7 mouse cellular contexts compared by ENCODE assay signal in the genomic region with DNA sequence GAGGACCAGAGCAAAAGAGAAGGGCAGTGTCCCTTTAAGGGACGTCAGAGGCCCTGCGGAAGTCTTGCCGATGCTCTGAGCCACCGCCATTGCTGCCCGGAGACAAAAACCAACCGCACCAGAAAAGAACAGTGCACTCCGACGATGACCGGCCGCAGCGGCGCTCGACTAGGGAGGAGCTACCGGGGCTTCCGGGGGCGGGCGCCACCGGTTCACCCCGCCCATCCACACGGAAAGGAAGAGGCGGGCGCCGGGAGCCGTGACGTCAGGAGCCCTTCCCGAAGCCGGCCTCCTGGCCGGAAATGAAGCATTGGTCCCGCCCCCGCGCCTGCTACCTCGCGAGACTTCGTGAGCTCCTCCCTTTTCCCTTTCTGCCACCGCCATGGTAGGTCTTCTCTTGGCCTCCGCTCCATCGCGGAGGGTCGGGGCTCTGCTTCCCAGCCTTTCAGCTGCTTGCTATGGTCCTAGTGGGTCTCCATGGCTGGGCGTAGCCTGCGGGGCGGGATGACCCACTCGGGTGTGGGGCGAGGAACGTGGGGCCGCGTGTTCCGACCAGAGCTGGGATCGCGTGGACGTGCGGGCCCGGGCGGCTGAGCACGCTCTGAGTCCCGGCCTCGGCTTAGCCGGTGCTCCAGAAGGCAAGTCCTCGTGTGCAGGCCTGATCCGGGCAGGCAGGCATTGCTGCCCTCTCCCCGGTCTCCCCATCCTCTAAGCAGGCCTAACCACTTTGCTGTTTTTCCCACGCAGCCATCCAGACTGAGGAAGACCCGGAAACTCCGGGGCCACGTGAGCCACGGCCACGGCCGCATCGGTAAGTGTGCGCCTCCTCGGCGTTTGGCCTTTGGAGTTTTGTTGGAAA. TPM values are rescaled to one million over a fixed set of nuclear protein-coding genes. Genes with fewer than 3 reads are reported as not detected.
A peak's percentile ranks its signal among the peaks of the same experiment; 100 is the strongest.
DNase-seq lines count a peak whose midpoint lies in the region; ATAC-seq and TF ChIP-seq lines count a peak whose summit lies in the region.

Gene Rpl27a (plus strand): TSS at position 310 of the 859 bp plus-strand sequence.

- H3K4me1 ChIP-seq in embryonic facial prominence, embryonic 10.5 days: peaks cover 34% of the 10 kb centered on the region
- H3K4me1 ChIP-seq in intestine, postnatal 0 days (replicated peaks; ENCODE audit: control insufficient read depth, insufficient read depth, low read length): no peaks in the 10 kb centered on the region; the same call in 1 of the 2 replicates
- peaks cover 25% of the 10 kb centered on the region for H3K4me1 ChIP-seq in midbrain, embryonic 12.5 days
- peaks cover 7% of the 10 kb centered on the region; the same call in 1 of the 2 replicates for H3K4me1 ChIP-seq in small intestine, adult 2 months (ENCODE audit: control insufficient read depth, insufficient read depth, insufficient read length, low read length)

- H3K4me2 ChIP-seq in intestine, postnatal 0 days (replicated peaks; ENCODE audit: low read depth): peak within 1 kb of the TSS; percentile 90
- H3K4me2 ChIP-seq in midbrain, embryonic 12.5 days (replicated peaks): peak within 1 kb of the TSS; percentile 96

- TF ChIP-seq CTCF in intestine, postnatal 0 days (IDR thresholded peaks at IDR 0.05; ENCODE audit: low read depth): no peak; the same call in 1 of the 2 replicates
- no peak for TF ChIP-seq CTCF in small intestine, adult 2 months (IDR thresholded peaks at IDR 0.05; ENCODE audit: extremely low read depth, insufficient read length, insufficient replicate concordance, low read depth, low read length)

- no peaks in the 10 kb centered on the region for H3K9me3 ChIP-seq in embryonic facial prominence, embryonic 10.5 days
- no peaks in the 10 kb centered on the region for H3K9me3 ChIP-seq in intestine, postnatal 0 days (ENCODE audit: control insufficient read depth)
- H3K9me3 ChIP-seq in midbrain, embryonic 12.5 days: no peaks in the 10 kb centered on the region

- H3K27ac ChIP-seq in embryonic facial prominence, embryonic 10.5 days (replicated peaks): peak within 1 kb of the TSS; percentile 98
- peak within 1 kb of the TSS; percentile 86 for H3K27ac ChIP-seq in intestine, postnatal 0 days (ENCODE audit: low read depth, low read length)
- peak within 1 kb of the TSS; percentile 96 for H3K27ac ChIP-seq in midbrain, embryonic 12.5 days (replicated peaks)
- peak within 1 kb of the TSS; percentile 97 for H3K27ac ChIP-seq in small intestine, adult 2 months (ENCODE audit: insufficient read depth, low read depth, low read length)

- H3K4me3 ChIP-seq in embryonic facial prominence, embryonic 10.5 days: peak within 1 kb of the TSS; percentile 99
- peak within 1 kb of the TSS; percentile 98 for H3K4me3 ChIP-seq in intestine, postnatal 0 days (ENCODE audit: low read depth, low read length)
- peak within 1 kb of the TSS; percentile 96 for H3K4me3 ChIP-seq in midbrain, embryonic 12.5 days
- peak within 1 kb of the TSS; percentile 95 for H3K4me3 ChIP-seq in small intestine, adult 2 months (ENCODE audit: low read depth, low read length)

- H3K9ac ChIP-seq in intestine, postnatal 0 days (ENCODE audit: low read depth, low read length): peak within 1 kb of the TSS; percentile 97
- H3K9ac ChIP-seq in midbrain, embryonic 12.5 days (replicated peaks): peak within 1 kb of the TSS; percentile 98

- H3K27me3 ChIP-seq in embryonic facial prominence, embryonic 10.5 days (replicated peaks; ENCODE audit: low read depth, poor library complexity, severe bottlenecking): no peaks in the 10 kb centered on the region
- H3K27me3 ChIP-seq in intestine, postnatal 0 days (replicated peaks; ENCODE audit: control insufficient read depth, insufficient read depth, low read length): no peaks in the 10 kb centered on the region
- no peaks in the 10 kb centered on the region for H3K27me3 ChIP-seq in midbrain, embryonic 12.5 days
- H3K27me3 ChIP-seq in small intestine, adult 2 months (ENCODE audit: control insufficient read depth, insufficient read depth, low read length): no peaks in the 10 kb centered on the region

- peak; percentile 95 for ATAC-seq in intestine, postnatal 0 days
- ATAC-seq in midbrain, embryonic 12.5 days (ENCODE audit: low FRiP score, low read depth): peak; percentile 95

- intact Hi-C loops in left cerebral cortex, postnatal 4 days (cut with DNase I): no loop called here

- TF ChIP-seq POLR2A in small intestine, adult 2 months (IDR thresholded peaks at IDR 0.05; ENCODE audit: low read depth, low read length): peak; percentile 71

- DNase-seq in adrenal gland, postnatal 10 days: peak; percentile 99
- peak; percentile 99 for DNase-seq in embryonic facial prominence, embryonic 10.5 days (ENCODE audit: low spot score)
- DNase-seq in gonadal fat pad, adult 2 months (ENCODE audit: low read depth): no peak
- DNase-seq in left cerebral cortex, postnatal 4 days: peak; percentile 99

- under 1% methylated on average over 72 of the region's 72 CpGs for WGBS in embryonic facial prominence, embryonic 10.5 days
- WGBS in intestine, postnatal 0 days: under 1% methylated on average over 62 of the region's 72 CpGs
- WGBS in midbrain, embryonic 12.5 days: under 1% methylated on average over 71 of the region's 72 CpGs
- under 1% methylated on average over 72 of the region's 72 CpGs for WGBS in small intestine, adult 2 months

- peaks cover 44% of the 10 kb centered on the region for H3K36me3 ChIP-seq in embryonic facial prominence, embryonic 10.5 days (replicated peaks)
- H3K36me3 ChIP-seq in intestine, postnatal 0 days (ENCODE audit: control insufficient read depth, insufficient read depth): peaks cover 31% of the 10 kb centered on the region
- H3K36me3 ChIP-seq in midbrain, embryonic 12.5 days: peaks cover 36% of the 10 kb centered on the region
- peaks cover 32% of the 10 kb centered on the region for H3K36me3 ChIP-seq in small intestine, adult 2 months (ENCODE audit: control insufficient read depth, insufficient read depth, low read length)

RNA-seq across cellular contexts. Expression of gene Rpl27a, which starts in this region (rescaled TPM):
- total RNA-seq in adrenal gland, postnatal 10 days (2021): 100 to 1,000 TPM; 227 to 237 TPM
- polyA plus RNA-seq in embryonic facial prominence, embryonic 10.5 days (2016; fragmentation: Nextera tagmentation; extraction: Ambion mirVana): 132 and 136 TPM in 2 replicates
- polyA plus RNA-seq in gonadal fat pad, adult 2 months (2012; rRNA removed): 355 and 393 TPM in 2 replicates
- polyA plus RNA-seq in intestine, postnatal 0 days (2015; fragmentation: Nextera tagmentation; extraction: Ambion mirVana): 81.0 and 95.7 TPM in 2 replicates
- total RNA-seq in left cerebral cortex, postnatal 4 days (2021): 100 to 1,000 TPM; 159 TPM
- 93.5 and 93.7 TPM in 2 replicates for polyA plus RNA-seq in midbrain, embryonic 12.5 days (2016; fragmentation: Nextera tagmentation; extraction: Ambion mirVana)
- polyA plus RNA-seq in small intestine, adult 2 months (2012; rRNA removed): 232 and 339 TPM in 2 replicates
